Mouse (Mus musculus) gastrocnemius, postnatal 36 days (tissue): Measurements from ENCODE around the gene Pam16. TPM values are rescaled to one million over a fixed set of nuclear protein-coding genes. Genes with fewer than 3 reads are reported as not detected.
A peak's percentile ranks its signal among the peaks of the same experiment; 100 is the strongest.

Experiments used
- DNase-seq, 2 experiments: peaks; one replicate each; pipeline ENCODE4 v3.0.0; 2022
- intact Hi-C: fragments of 180-260 bp; cut with DNase I; formaldehyde crosslinking; loops from one replicate; pipeline ENCODE4 v1.15.1; 2025
- total RNA-seq, 2 experiments: library from RNA; stranded (reverse); gene quantifications; 2 replicates each; pipeline ENCODE4 v1.2.3; 2021

The Pam16 gene
- total RNA-seq, 2 experiments from 2014 or later = 87.0 to 91.6 TPM

GRCm38 (mm10) chr16:4648416-4649023 lies 23.7 kb upstream of the Pam16 start:
- intact Hi-C loops = no loop called here
- DNase-seq = no peak

- intact Hi-C loops = no loop called here
- DNase-seq = peak; percentile 45 to 64
Observed at GRCm38 (mm10) chr16:4647651-4648141, 22.9 kb upstream of the Pam16 start.

- DNase-seq = no peak
- intact Hi-C loops = no loop called here
Observed at GRCm38 (mm10) chr16:4646831-4647230, 22.0 kb upstream of the Pam16 start.

GRCm38 (mm10) chr16:4645867-4646266 lies 21.1 kb upstream of the Pam16 start:
- intact Hi-C loops = no loop called here
- no peak for DNase-seq

GRCm38 (mm10) chr16:4643670-4644419 lies 19.1 kb upstream of the Pam16 start:
- intact Hi-C loops = no loop called here
- DNase-seq = peak; percentile 83 to 86

GRCm38 (mm10) chr16:4642937-4643336 lies 18.1 kb upstream of the Pam16 start:
- no peak for DNase-seq
- intact Hi-C loops = no loop called here

- no peak for DNase-seq
- intact Hi-C loops = no loop called here
Observed at GRCm38 (mm10) chr16:4642190-4642589, 17.4 kb upstream of the Pam16 start.

- DNase-seq = no peak
- intact Hi-C loops = no loop called here
Observed at GRCm38 (mm10) chr16:4641119-4641838, 16.5 kb upstream of the Pam16 start.

- intact Hi-C loops = no loop called here
- DNase-seq = no peak
Observed at GRCm38 (mm10) chr16:4640267-4641005, 15.6 kb upstream of the Pam16 start.

- intact Hi-C loops = no loop called here
- peak; percentile 82 to 86 for DNase-seq
Observed at GRCm38 (mm10) chr16:4639831-4640237, 15.0 kb upstream of the Pam16 start, which contains the start of the genes Vasn and Dnaja3. Vasn (plus strand) TSS chr16:4639941. Dnaja3 (plus strand) TSS chr16:4639989.

- DNase-seq = no peak
- intact Hi-C loops = no loop called here
Observed at GRCm38 (mm10) chr16:4638891-4639390, 14.2 kb upstream of the Pam16 start.

GRCm38 (mm10) chr16:4635760-4636159 lies 11.0 kb upstream of the Pam16 start:
- no peak for DNase-seq
- intact Hi-C loops = no loop called here

GRCm38 (mm10) chr16:4634681-4635080 lies 9.9 kb upstream of the Pam16 start:
- intact Hi-C loops = no loop called here
- no peak for DNase-seq

GRCm38 (mm10) chr16:4633661-4634060 lies 8.9 kb upstream of the Pam16 start:
- DNase-seq = no peak
- intact Hi-C loops = no loop called here

- DNase-seq = no peak
- intact Hi-C loops = no loop called here
Observed at GRCm38 (mm10) chr16:4632050-4632449, 7.3 kb upstream of the Pam16 start.

GRCm38 (mm10) chr16:4629950-4630349 lies 5.2 kb upstream of the Pam16 start:
- intact Hi-C loops = loop anchor here (1.0 kb wide), 1 partner anchor 39 kb away; no protein-coding TSS in a partner anchor
- peak; percentile 81 to 83 for DNase-seq

- DNase-seq = no peak
- intact Hi-C loops = no loop called here
Observed at GRCm38 (mm10) chr16:4628898-4629419, 4.2 kb upstream of the Pam16 start.

GRCm38 (mm10) chr16:4627105-4627504 lies 2.3 kb upstream of the Pam16 start:
- intact Hi-C loops = no loop called here
- no peak for DNase-seq

GRCm38 (mm10) chr16:4624074-4624473 lies 714 bp downstream of the Pam16 start:
- no peak for DNase-seq
- intact Hi-C loops = no loop called here

GRCm38 (mm10) chr16:4616829-4617228 lies 8.0 kb downstream of the Pam16 start:
- no peak for DNase-seq
- intact Hi-C loops = no loop called here
